Mouse (Mus musculus) cerebellum, adult 9-11 months (tissue): ENCODE results near the gene Clec4b2.
"Not testable (repeated sequence)": the region's sequence is repeated elsewhere in the genome, so short reads cannot be mapped to it uniquely, and the experiment has no call there.

ENCODE experiments used
- DNase-seq: peaks from one replicate; pipeline ENCODE4 v3.0.0; 2022

Gene Clec4b2

GRCm38 (mm10) chr6:123172593-123172992, at the start of gene Clec4b2:
TSS of gene Clec4b2 (plus strand) at chr6:123172893.
- no peak for DNase-seq

GRCm38 (mm10) chr6:123123195-123123594, 49.5 kb upstream of the Clec4b2 start:
- DNase-seq = no peak

DNA sequence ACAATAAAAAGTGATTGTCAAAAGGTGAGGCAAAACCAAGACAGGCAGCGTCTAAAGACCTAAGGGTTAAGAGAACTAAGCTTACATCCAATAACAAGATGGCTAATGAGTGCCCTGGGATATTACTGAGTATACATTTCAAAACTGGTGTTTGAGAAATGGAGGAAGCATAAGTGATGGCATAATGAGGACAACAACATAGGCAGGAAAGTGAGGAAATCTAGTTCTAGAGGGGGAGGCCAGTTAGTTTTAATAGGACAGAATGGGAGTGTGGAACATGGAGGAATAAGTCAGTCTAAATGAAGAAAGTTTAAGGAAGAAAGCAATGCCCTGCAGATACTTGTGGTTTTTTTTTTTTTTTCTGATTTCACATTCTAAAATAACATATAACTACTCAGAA, 45.5 kb upstream of the Clec4b2 start:
- DNase-seq = no peak

DNA sequence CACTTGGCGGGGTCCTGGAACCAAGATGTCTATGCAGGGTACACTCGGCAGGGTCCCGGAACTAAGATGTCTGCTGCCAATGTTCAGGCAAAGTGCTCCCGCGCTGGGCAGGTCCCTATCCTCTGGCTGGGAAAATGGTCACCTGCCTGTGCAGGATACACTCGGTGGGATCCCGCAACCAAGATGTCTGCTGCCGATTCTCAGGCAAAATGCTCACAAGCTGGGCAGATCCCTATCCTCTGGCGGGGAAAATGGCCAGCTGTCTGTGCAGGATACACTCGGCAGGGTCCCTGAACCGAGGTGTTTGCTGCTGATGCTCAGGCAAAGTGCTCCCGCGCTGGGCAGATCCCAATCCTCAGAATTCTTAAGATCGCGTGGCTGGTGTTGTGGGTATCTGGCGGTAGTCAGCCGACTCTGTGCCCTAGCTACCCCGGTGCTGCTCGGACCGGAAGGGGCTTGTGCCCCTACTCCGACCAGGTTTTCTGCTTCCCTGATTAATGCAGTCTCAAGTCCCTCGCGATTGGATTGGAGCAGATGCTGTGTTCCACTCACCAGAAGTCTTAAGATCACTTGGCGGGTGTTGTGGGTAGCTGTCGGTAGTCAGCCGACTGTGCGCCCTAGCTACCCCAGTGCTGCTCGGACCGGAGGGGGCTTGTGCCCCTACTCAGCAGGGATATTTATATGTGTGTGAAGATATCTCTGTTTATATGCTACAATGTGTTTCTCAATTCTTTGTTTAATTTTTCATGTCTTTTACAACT, 34.7 kb upstream of the Clec4b2 start:
- not testable (repeated sequence) for DNase-seq

DNA sequence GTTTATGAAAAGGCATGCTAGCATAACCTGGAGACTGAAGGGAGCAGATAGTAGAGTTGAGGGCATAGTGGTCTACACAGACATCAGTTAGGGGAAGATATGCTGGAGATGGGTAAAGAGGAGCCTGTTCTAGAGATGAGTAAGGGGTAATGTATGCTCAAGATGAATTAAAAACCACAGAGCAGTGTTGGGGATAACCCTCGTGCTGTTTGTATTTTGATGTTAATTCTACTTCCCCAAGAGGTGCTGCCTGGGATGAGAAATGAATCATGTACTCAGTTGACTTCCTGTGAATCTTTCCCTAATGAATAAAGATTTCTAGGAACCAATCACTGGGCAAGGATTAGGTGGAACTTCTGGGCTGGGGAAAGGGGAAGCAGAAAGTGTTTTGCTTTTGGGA, 2.6 kb upstream of the Clec4b2 start:
- no peak for DNase-seq

DNA sequence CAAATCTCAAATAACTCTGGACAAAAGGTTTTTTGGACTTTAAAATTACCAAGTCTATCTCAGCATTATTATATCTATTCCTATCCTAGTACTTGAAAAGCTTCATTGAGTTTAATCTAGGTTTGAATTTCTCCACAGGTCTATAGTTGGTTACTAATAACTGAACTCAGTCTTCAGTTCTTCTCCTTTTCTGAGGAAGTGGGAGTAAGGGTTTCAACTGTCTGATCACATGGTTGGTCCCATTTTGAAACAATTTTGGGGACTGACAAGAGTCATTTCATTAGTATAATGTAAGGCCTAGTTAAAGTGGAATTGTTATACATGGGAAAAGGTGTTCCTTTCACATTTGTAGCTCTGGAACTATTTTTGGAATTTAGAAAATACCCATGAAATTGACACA, 1.7 kb upstream of the Clec4b2 start:
- DNase-seq = no peak

GRCm38 (mm10) chr6:123175549-123175948, 2.9 kb downstream of the Clec4b2 start:
- DNase-seq = no peak

DNA sequence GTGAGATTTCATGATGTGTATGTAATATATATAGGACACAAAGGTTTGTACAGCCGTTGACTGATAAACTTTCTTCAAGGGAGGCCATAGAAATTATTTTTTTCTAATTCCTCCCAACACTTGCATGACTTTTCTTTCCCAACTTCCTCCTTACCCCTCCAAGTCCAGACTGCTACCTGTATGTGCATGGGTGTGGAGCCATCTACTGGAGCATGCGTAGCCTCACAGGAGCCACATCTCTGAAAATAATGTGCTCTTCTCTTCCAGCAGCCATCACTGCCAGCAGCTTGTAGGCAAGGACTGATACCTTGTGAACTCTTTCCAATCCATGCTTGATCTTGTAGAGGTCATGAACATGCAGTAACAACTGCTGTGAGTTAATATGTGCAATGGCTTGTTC, 12.2 kb downstream of the Clec4b2 start:
- not testable (repeated sequence) for DNase-seq

DNA sequence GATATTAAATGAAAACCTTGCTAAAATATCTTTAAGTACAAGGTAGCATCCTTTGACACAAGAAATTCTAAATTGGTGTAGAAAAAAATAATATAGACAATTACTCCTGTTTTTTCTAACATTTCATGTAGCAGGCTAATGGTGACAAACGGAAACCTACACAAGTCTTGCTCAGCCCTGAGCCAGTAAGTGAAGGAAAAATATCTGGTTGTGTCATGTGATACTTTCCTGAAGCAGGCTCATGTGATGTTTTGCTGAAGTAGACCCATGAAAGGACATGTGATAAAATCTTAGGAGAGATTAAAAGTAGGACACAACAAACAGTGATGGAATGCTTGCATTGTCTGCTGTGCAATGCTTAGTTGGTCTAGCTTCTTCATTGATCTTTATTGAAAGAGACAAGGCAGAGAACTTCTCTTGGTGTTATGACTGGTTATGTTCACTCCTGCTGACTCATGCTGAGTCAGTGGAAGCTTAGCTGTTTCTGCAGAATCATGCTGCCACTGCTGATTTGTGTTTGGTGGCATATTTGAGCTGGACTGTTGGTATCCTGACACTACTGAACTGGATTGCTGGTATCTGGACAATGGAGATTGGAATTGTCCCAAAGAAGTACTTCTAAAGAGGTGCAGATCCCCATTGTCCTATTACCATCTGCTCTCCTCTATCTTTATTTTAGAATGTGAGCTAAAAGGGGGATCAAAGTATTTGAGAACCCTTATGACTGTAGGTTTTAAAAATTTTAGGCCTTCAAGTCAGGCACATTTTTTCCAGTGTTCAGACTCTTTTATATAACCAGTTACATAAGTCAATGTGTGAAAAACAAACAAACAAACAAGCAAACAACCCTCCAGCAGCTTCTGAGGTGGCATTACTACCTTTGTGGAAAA, 34.7 kb downstream of the Clec4b2 start:
- no peak for DNase-seq

- not testable (repeated sequence) for DNase-seq
Observed at GRCm38 (mm10) chr6:123208077-123208439, 35.4 kb downstream of the Clec4b2 start.

GRCm38 (mm10) chr6:123211726-123212125, 39.0 kb downstream of the Clec4b2 start:
- DNase-seq = no peak

DNA sequence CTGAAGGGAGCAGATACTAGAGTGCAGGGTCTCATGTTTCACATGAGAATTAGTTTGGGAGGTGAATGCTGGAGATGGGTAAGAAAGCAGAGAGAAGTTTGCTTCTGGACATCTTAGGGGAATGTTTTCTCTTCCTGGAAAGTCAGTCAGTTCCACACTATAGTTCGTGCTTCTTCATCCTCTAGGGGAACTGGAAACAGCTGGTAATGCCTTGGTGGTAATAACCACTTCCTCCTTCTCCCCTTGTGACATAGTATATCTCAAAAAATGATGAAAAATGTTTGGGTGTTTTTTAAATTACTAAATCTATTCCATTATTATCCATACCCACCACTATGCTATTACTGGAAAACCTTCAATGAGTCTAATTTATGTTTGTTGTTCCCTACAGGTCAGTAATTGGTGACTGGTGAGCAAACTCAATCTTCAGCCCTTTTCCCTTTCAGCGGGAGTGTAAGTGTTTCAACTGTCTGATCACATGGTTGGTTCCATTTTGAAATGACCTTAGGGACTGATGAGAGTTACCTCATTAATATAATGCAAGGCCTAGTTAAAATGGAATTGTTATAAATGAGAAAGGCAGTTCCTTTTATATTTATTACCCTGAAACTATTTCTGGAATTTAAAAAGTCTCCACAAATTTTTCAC, 55.0 kb downstream of the Clec4b2 start:
- DNase-seq = no peak

- no peak for DNase-seq
Observed at GRCm38 (mm10) chr6:123229644-123230043, 57.0 kb downstream of the Clec4b2 start, which contains the start of gene Clec4n. TSS of gene Clec4n (plus strand) at chr6:123229843.

- DNase-seq = no peak
Observed at GRCm38 (mm10) chr6:123231149-123231548, 58.5 kb downstream of the Clec4b2 start.

DNA sequence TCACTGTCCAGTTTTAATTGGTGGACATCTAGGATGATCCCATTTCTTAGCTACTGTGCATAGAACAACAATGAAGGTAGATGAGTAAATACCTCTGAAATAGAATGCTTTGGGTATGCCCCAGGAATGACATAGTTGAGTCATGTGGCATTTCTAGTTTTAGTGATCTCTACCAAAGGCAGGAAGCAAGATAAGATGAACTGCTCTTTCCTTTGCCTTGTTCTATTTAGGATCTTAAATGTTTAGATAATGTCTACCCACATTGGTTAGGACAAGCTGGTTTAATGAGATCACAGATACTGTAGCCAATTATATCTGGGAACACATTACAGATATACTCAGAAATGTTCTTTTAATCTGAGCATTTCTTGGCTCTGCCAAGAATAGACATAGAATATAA, 64.9 kb downstream of the Clec4b2 start:
- DNase-seq = no peak

- no peak for DNase-seq
Observed at GRCm38 (mm10) chr6:123244201-123244600, 71.5 kb downstream of the Clec4b2 start.

DNA sequence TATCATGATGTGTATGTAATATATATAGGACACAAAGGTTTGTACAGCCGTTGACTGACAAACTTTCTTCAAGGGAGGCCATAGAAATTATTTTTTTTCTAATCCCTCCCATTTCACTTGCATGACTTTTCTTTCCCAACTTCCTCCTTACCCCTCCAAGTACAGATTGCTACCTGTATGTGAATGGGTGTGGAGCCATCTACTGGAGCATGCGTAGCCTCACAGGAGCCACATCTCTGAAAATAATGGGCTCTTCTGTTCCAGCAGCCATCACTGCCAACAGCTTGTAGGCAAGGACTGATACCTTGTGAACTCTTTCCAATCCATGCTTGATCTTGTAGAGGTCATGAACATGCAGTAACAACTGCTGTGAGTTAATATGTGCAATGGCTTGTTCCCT, 76.2 kb downstream of the Clec4b2 start:
- not testable (repeated sequence) for DNase-seq

- no peak for DNase-seq
Observed at GRCm38 (mm10) chr6:123252735-123253134, 80.0 kb downstream of the Clec4b2 start.
